Mouse (Mus musculus): Measurements from ENCODE around the gene Pcp4l1. TPM values are rescaled to one million over a fixed set of nuclear protein-coding genes. Genes with fewer than 3 reads are reported as not detected.
A peak's percentile ranks its signal among the peaks of the same experiment; 100 is the strongest.
"Not testable (repeated sequence)": the region's sequence is repeated elsewhere in the genome, so short reads cannot be mapped to it uniquely, and the experiment has no call there.

Pcp4l1 gene
- polyA plus RNA-seq, 1 experiment from 2014 or later: 20.8 TPM

- Histone ChIP-seq H3K4me1 (peaks cover 16% of the 10 kb centered on the region), H3K4me2 (replicated peaks) (peak overlapping the region; percentile 70), H3K4me3 (peak overlapping the region; percentile 94), H3K9ac (replicated peaks) (peak overlapping the region; percentile 84), H3K9me3 (no peaks in the 10 kb centered on the region), H3K36me3 (0 out of 2 replicates have a peak, but pooled peaks cover 2% of the 10 kb centered on the region), H3K27ac (replicated peaks) (0 out of 2 replicates have a peak overlapping the region, but pooled peaks have one; percentile 75), H3K27me3 (peaks cover 12% of the 10 kb centered on the region; the same call in 1 of the 2 replicates)
- peak; percentile 35 for ATAC-seq (ENCODE audit: low FRiP score, low read depth)
- WGBS: 7% methylated on average over 18 of the region's 18 CpGs
Measured at GRCm38 (mm10) chr1:171150838-171151391, 45.2 kb downstream of the Pcp4l1 start.

GRCm38 (mm10) chr1:171149974-171150760 is 45.9 kb downstream of the Pcp4l1 start, which contains the start of the genes Sdhc and Mpz:
Gene Sdhc, minus strand, starts transcription at chr1:171150603.
Gene Mpz, plus strand, starts transcription at chr1:171150711.
- Histone ChIP-seq H3K27me3 (peaks cover 8% of the 10 kb centered on the region; the same call in 1 of the 2 replicates), H3K4me3 (peak within 1 kb of the TSS; percentile 94), H3K4me1 (peaks cover 16% of the 10 kb centered on the region), H3K9me3 (no peaks in the 10 kb centered on the region), H3K4me2 (replicated peaks) (peak within 1 kb of the TSS; percentile 70), H3K9ac (replicated peaks) (peak within 1 kb of the TSS; percentile 84), H3K36me3 (0 out of 2 replicates have a peak, but pooled peaks cover 9% of the 10 kb centered on the region), H3K27ac (replicated peaks) (peak within 1 kb of the TSS; percentile 75)
- WGBS: under 1% methylated on average over 34 of the region's 34 CpGs
- peak; percentile 97 for ATAC-seq (ENCODE audit: low FRiP score, low read depth)

- not testable (repeated sequence) for H3K9me3 ChIP-seq; H3K27me3 ChIP-seq; H3K27ac ChIP-seq (replicated peaks); H3K4me3 ChIP-seq; H3K9ac ChIP-seq (replicated peaks); ATAC-seq (ENCODE audit: low FRiP score, low read depth); H3K4me1 ChIP-seq; H3K4me2 ChIP-seq (replicated peaks)
- WGBS: 83% methylated on average over 11 of the region's 11 CpGs
- H3K36me3 ChIP-seq: peaks cover 66% of the 10 kb centered on the region
Measured at GRCm38 (mm10) chr1:171142981-171143380, 53.1 kb downstream of the Pcp4l1 start.

GRCm38 (mm10) chr1:171137486-171138155 is 58.4 kb downstream of the Pcp4l1 start:
- H3K9me3 ChIP-seq; ATAC-seq (ENCODE audit: low FRiP score, low read depth); H3K4me3 ChIP-seq; H3K4me1 ChIP-seq; H3K4me2 ChIP-seq (replicated peaks); H3K27me3 ChIP-seq; H3K9ac ChIP-seq (replicated peaks); H3K27ac ChIP-seq (replicated peaks): not testable (repeated sequence)
- H3K36me3 ChIP-seq: peaks cover 86% of the 10 kb centered on the region
- 91% methylated on average over 8 of the region's 8 CpGs for WGBS

- no peak for ATAC-seq (ENCODE audit: low FRiP score, low read depth)
- no peaks in the 10 kb centered on the region for H3K4me1 ChIP-seq
- 97% methylated on average over 2 of the region's 2 CpGs for WGBS
- peaks cover 83% of the 10 kb centered on the region for H3K36me3 ChIP-seq
- no peak overlapping the region for H3K4me2 ChIP-seq (replicated peaks)
- no peaks in the 10 kb centered on the region for H3K27me3 ChIP-seq
- no peak overlapping the region for H3K9ac ChIP-seq (replicated peaks)
- H3K4me3 ChIP-seq: no peak overlapping the region
- H3K27ac ChIP-seq (replicated peaks): no peak overlapping the region
- no peaks in the 10 kb centered on the region for H3K9me3 ChIP-seq
Measured at GRCm38 (mm10) chr1:171135600-171135999, 60.5 kb downstream of the Pcp4l1 start.

- Histone ChIP-seq H3K27me3 (no peaks in the 10 kb centered on the region), H3K9ac (replicated peaks) (no peak overlapping the region), H3K4me2 (replicated peaks) (no peak overlapping the region), H3K9me3 (no peaks in the 10 kb centered on the region), H3K36me3 (peaks cover 75% of the 10 kb centered on the region), H3K4me1 (no peaks in the 10 kb centered on the region), H3K4me3 (no peak overlapping the region), H3K27ac (replicated peaks) (no peak overlapping the region)
- 80% methylated on average over 1 of the region's 1 CpGs for WGBS
- no peak for ATAC-seq (ENCODE audit: low FRiP score, low read depth)
Measured at GRCm38 (mm10) chr1:171130971-171131370, 65.1 kb downstream of the Pcp4l1 start.

- Histone ChIP-seq H3K9ac (replicated peaks) (no peak overlapping the region), H3K4me1 (no peaks in the 10 kb centered on the region), H3K4me2 (replicated peaks) (no peak overlapping the region), H3K4me3 (no peak overlapping the region), H3K9me3 (no peaks in the 10 kb centered on the region), H3K36me3 (peaks cover 60% of the 10 kb centered on the region), H3K27ac (replicated peaks) (no peak overlapping the region), H3K27me3 (no peaks in the 10 kb centered on the region)
- 66% methylated on average over 7 of the region's 7 CpGs for WGBS
- no peak for ATAC-seq (ENCODE audit: low FRiP score, low read depth)
Measured at GRCm38 (mm10) chr1:171129251-171129650, 66.8 kb downstream of the Pcp4l1 start.

GRCm38 (mm10) chr1:171124398-171124797 is 71.7 kb downstream of the Pcp4l1 start:
- Histone ChIP-seq H3K4me2 (replicated peaks) (no peak overlapping the region), H3K4me1 (no peaks in the 10 kb centered on the region), H3K9me3 (no peaks in the 10 kb centered on the region), H3K27me3 (no peaks in the 10 kb centered on the region), H3K36me3 (peaks cover 17% of the 10 kb centered on the region), H3K9ac (replicated peaks) (no peak overlapping the region), H3K27ac (replicated peaks) (no peak overlapping the region), H3K4me3 (no peak overlapping the region)
- no peak for ATAC-seq (ENCODE audit: low FRiP score, low read depth)
- WGBS: 95% methylated on average over 5 of the region's 5 CpGs

Other genes with a start within 250 kb of the Pcp4l1 start
- 0.27 and 0.33 TPM in 2 replicates for gene Fcgr2b, start 219.7 kb downstream of the Pcp4l1 start, polyA plus RNA-seq (2016; fragmentation: Nextera tagmentation; extraction: Ambion mirVana)
- 0.19 TPM in 1 of 2 replicates, not detected in the other for gene Fcgr4, start 177.3 kb downstream of the Pcp4l1 start, polyA plus RNA-seq (2016; fragmentation: Nextera tagmentation; extraction: Ambion mirVana)
- 5.8 and 9.8 TPM in 2 replicates for gene Fcgr3, start 131.3 kb downstream of the Pcp4l1 start, polyA plus RNA-seq (2016; fragmentation: Nextera tagmentation; extraction: Ambion mirVana)
- gene Cfap126, start 82.3 kb downstream of the Pcp4l1 start, polyA plus RNA-seq (2016; fragmentation: Nextera tagmentation; extraction: Ambion mirVana): 1.7 and 3.6 TPM in 2 replicates
- gene Sdhc, start 45.7 kb downstream of the Pcp4l1 start, polyA plus RNA-seq (2016; fragmentation: Nextera tagmentation; extraction: Ambion mirVana): 225 and 229 TPM in 2 replicates
- gene Mpz, start 45.6 kb downstream of the Pcp4l1 start, polyA plus RNA-seq (2016; fragmentation: Nextera tagmentation; extraction: Ambion mirVana): 0.33 and 0.94 TPM in 2 replicates
- gene Nr1i3, start 17.7 kb upstream of the Pcp4l1 start, polyA plus RNA-seq (2016; fragmentation: Nextera tagmentation; extraction: Ambion mirVana): 0.11 and 0.47 TPM in 2 replicates
- gene Tomm40l, start 26.2 kb upstream of the Pcp4l1 start, polyA plus RNA-seq (2016; fragmentation: Nextera tagmentation; extraction: Ambion mirVana): 28.5 and 33.4 TPM in 2 replicates
- 2.9 and 6.6 TPM in 2 replicates for gene Apoa2, start 28.8 kb upstream of the Pcp4l1 start, polyA plus RNA-seq (2016; fragmentation: Nextera tagmentation; extraction: Ambion mirVana)
- 22.3 and 28.4 TPM in 2 replicates for gene Fcer1g, start 38.1 kb upstream of the Pcp4l1 start, polyA plus RNA-seq (2016; fragmentation: Nextera tagmentation; extraction: Ambion mirVana)
- 8.2 and 9.2 TPM in 2 replicates for gene Adamts4, start 54.2 kb upstream of the Pcp4l1 start, polyA plus RNA-seq (2016; fragmentation: Nextera tagmentation; extraction: Ambion mirVana)
- 224 and 226 TPM in 2 replicates for gene Ndufs2, start 55.1 kb upstream of the Pcp4l1 start, polyA plus RNA-seq (2016; fragmentation: Nextera tagmentation; extraction: Ambion mirVana)
- 72.1 and 80.6 TPM in 2 replicates for gene B4galt3, start 74.1 kb upstream of the Pcp4l1 start, polyA plus RNA-seq (2016; fragmentation: Nextera tagmentation; extraction: Ambion mirVana)
- gene Ppox, start 84.9 kb upstream of the Pcp4l1 start, polyA plus RNA-seq (2016; fragmentation: Nextera tagmentation; extraction: Ambion mirVana): 61.4 and 61.5 TPM in 2 replicates
- 113 and 119 TPM in 2 replicates for gene Usp21, start 91.7 kb upstream of the Pcp4l1 start, polyA plus RNA-seq (2016; fragmentation: Nextera tagmentation; extraction: Ambion mirVana)
- 106 TPM in 2 replicates for gene Ufc1, start 98.8 kb upstream of the Pcp4l1 start, polyA plus RNA-seq (2016; fragmentation: Nextera tagmentation; extraction: Ambion mirVana)
- gene Dedd, start 132.9 kb upstream of the Pcp4l1 start, polyA plus RNA-seq (2016; fragmentation: Nextera tagmentation; extraction: Ambion mirVana): 49.3 and 51.9 TPM in 2 replicates
- 45.9 and 49.7 TPM in 2 replicates for gene Nit1, start 149.4 kb upstream of the Pcp4l1 start, polyA plus RNA-seq (2016; fragmentation: Nextera tagmentation; extraction: Ambion mirVana)
- gene Pfdn2, start 149.4 kb upstream of the Pcp4l1 start, polyA plus RNA-seq (2016; fragmentation: Nextera tagmentation; extraction: Ambion mirVana): 140 and 149 TPM in 2 replicates
- gene Klhdc9, start 164.5 kb upstream of the Pcp4l1 start, polyA plus RNA-seq (2016; fragmentation: Nextera tagmentation; extraction: Ambion mirVana): 1.9 and 2.3 TPM in 2 replicates
- 0.88 and 1.4 TPM in 2 replicates for gene Nectin4, start 173.8 kb upstream of the Pcp4l1 start, polyA plus RNA-seq (2016; fragmentation: Nextera tagmentation; extraction: Ambion mirVana)
- 1.0 and 1.4 TPM in 2 replicates for gene Arhgap30, start 192.7 kb upstream of the Pcp4l1 start, polyA plus RNA-seq (2016; fragmentation: Nextera tagmentation; extraction: Ambion mirVana)
- gene Usf1, start 215.0 kb upstream of the Pcp4l1 start, polyA plus RNA-seq (2016; fragmentation: Nextera tagmentation; extraction: Ambion mirVana): 175 and 190 TPM in 2 replicates
- gene Tstd1, start 222.6 kb upstream of the Pcp4l1 start, polyA plus RNA-seq (2016; fragmentation: Nextera tagmentation; extraction: Ambion mirVana): 9.9 and 10.5 TPM in 2 replicates
- 10.1 and 12.4 TPM in 2 replicates for gene F11r, start 241.3 kb upstream of the Pcp4l1 start, polyA plus RNA-seq (2016; fragmentation: Nextera tagmentation; extraction: Ambion mirVana)

Measured in midbrain, embryonic 12.5 days (tissue).